Mouse (Mus musculus) kidney, postnatal 4 days (tissue): Measurements from ENCODE around the gene 1700013G24Rik.

Source experiments
- DNase-seq, 2 experiments: peaks; one replicate each; pipeline ENCODE4 v3.0.0; 2021; ENCODE audit warnings: mixed read lengths in 2 of 2

The 1700013G24Rik gene

GRCm38 (mm10) chr4:137477611-137478010, 24.5 kb downstream of the 1700013G24Rik start:
- DNase-seq: no peak

DNA sequence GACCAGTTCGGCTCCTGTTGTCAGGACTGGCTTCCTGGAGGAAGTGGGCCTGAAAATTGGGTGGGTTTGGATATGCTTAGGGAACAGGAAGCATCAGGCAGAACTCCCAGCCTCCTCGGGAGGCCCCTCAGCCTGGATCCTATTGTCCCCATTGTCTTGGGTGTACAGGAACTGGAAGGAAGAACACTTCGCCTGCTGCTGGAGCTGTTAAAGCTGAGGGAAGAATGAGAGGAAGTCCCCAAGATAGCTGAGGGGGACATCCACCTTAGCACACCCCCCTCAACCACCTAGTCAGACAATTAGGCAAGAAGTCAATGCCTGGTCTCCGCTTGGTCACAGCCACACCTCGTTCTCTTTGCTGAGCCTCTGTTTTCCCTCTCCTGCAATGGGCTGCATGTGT, 25.2 kb downstream of the 1700013G24Rik start:
- DNase-seq: peak in 1 of 2 experiments; percentile 45

DNA sequence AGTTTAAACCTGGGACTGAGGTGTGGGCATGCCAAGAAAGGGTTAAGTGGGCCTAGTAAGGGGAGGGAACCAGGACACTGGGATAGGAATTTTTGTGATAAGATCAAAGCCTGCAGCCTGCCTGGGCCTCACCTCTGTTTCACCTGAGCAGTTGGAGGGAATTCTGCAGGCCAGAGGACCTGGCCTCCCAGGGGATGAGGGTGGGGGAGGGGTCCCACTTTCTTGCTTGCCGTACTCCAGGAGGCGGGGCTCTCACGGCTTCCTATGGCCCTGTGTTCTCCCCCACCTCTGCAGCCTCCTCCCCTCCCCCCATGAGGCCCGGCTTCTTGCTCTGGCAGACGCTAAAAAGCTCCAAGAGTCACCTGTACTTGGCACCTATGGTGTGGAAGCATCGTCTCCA, 26.7 kb downstream of the 1700013G24Rik start:
- peak; percentile 84 to 92 for DNase-seq

- peak; percentile 71 to 84 for DNase-seq
Measured at GRCm38 (mm10) chr4:137480191-137480992, 27.3 kb downstream of the 1700013G24Rik start.

DNA sequence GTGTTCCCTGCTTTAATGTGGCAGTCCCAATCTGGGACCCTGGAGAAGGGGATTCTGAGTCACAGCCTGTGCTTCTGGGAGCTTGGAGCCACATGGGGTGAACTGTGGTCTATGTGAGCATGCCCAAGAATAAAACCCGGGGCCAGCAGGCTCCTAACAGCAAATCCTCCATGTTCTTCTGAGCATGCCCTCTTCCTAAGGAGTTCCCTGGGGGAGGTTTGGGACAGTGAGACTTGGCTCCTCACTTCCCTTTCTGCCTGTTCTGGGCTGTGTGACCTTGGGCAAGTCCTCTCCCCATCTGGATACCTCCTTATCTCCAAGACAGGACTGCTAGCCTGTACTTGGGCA, 27.9 kb downstream of the 1700013G24Rik start:
- no peak for DNase-seq

GRCm38 (mm10) chr4:137481381-137482030, 28.4 kb downstream of the 1700013G24Rik start:
- peak in 1 of 2 experiments; percentile 43 for DNase-seq

DNA sequence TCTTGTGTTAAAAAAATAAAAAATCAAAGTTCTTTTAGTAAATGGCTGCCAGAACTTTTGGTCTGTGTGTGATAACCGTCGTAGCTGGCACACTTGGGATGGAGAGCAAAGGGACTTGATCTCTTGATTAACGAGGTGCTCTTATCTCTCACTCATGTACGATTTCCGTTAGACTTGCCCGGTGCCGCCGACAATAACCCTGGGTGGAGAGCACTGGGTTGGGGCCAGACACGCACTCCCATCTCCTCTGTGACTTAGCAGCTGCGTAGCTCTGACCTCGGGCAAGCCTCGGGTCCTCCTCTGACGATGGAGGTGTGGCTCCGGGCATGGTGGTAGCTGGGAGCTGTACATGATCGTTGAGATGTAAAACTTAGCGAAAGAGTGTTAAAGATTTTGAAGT, 30.8 kb downstream of the 1700013G24Rik start:
- peak; percentile 35 to 58 for DNase-seq

DNA sequence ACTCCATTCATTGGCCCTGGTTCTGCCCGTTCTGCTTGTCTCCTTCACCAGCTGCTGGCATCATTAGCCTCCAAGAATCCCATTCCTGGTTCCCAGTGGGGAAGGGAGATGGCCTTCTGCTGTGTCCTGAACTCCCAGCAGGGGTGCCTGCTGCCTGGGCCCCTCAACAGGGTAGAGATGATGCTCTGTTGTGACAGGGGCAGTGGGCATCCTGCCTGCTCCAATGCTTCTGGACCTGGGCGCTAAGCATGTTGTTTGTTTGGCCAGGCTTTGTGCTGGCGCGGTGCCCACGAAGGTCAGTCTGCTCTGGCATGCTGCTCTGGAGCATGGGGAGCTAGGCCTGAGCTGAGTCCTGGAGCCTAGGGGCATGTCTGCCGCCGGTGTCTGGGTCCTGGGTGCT, 31.5 kb downstream of the 1700013G24Rik start:
- peak; percentile 80 to 87 for DNase-seq

DNA sequence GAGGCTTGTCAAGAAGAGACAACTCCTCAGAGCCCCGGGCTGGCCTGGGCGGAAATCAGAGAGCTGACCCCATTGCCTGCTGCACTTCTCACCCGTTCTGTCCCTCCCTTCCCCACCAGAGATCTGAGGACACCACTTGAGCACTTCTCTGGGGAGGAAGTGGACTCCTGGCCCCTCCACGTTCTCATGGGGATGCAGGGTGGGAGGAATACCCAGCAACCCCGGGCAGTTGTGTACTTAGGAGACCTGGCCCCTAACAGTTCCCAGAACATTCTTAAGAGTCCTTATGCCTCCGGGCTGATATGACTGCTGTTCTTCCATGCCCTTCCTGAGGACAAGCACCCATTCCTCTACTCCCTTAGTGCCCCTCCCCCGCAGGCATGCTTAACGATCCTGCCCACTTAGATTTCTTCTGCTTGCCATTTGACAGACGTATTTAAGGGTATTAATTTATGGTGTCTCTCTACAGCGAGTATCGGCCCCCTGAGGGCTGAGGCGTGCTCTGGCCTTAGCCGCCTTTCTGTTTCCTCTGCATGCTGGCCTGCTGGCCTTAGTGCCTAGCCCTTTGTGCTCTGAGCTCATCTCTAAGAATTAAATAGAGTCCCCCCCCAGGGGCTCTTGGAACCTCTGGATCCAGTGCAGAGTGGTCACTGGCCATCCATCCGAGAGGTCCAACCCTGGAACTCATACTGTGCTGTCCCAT, 32.3 kb downstream of the 1700013G24Rik start:
- DNase-seq: peak; percentile 57 to 72

GRCm38 (mm10) chr4:137486081-137487014, 33.3 kb downstream of the 1700013G24Rik start:
- peak; percentile 64 to 73 for DNase-seq

DNA sequence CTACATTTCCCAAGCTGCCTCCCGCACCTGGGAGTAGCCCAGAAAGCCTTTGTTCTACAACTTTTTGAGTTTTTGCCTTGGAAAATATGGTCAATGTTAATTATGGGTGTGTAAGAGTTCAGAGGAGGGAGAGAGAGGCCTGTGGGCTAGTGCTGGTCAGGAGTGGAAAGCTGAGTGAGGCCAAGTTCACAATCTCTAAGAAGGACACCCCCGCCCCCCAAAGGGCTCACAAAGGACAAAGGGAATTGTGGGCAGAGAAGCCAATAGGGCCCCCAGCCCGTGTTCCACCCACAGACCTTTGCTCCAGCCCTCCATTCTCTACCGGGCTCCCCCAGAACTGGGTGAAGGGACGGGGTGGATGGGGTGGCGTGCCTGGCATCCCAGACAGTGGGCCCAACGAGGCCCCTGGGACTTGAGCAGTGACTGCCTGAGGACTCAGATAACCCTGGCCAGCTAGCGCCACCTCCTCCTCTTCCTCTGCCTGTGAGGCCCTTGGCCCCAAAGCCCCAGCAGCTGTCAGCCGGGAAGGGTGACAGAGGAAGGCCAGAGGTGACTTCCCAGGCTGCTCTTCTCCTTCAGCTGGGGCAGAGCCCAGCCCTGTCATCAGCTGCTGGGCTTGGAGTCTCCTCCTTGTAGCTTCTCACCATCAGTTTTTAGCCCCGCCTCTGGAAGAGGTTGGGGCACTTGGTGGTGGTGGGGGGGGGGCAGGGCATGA, 34.4 kb downstream of the 1700013G24Rik start:
- DNase-seq: peak; percentile 82 to 87

- peak in 1 of 2 experiments; percentile 52 for DNase-seq
Measured at GRCm38 (mm10) chr4:137488038-137488437, 35.0 kb downstream of the 1700013G24Rik start.

- DNase-seq: peak; percentile 77 to 87
Measured at GRCm38 (mm10) chr4:137488571-137489303, 35.7 kb downstream of the 1700013G24Rik start.

DNA sequence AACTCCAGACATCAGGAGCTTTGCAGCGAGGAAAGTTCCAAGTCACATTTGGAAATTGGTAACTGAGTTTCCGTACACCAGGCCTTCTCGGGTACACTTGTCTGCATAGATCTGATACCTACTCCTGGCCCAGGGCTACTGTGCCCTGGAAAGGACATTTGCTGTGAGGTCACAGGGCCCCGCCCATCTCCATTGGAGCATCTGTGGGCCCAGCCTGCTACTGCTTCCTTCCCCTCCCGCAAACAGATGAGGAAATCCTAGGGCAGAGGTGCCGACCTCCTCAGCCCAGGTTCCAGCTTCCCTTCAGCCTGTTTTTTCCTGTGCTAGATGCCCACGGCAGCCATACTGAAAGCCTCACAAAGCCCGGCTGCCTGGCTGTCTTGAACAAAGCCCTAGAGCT, 36.9 kb downstream of the 1700013G24Rik start:
- peak; percentile 57 to 70 for DNase-seq

- peak in 1 of 2 experiments; percentile 42 for DNase-seq
Measured at GRCm38 (mm10) chr4:137492563-137492962, 39.5 kb downstream of the 1700013G24Rik start.

DNA sequence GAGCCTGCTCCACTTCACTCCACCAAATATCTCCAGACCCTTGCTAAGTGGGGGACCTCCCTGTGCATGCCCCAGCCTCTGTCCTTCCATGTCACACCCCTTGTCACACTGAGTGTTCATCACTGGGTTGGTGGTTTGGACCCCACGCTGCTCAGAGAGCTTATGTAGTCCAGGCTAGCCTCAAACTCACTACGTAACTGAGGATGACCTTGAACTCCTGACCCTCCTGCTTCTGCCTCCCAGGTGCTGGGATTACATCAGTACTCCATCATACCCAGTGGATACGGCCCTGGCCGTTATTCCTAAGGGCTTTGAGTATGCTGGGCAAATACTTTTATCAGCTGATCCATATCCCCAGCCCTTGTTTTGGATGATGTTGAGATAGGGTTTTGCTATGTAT, 40.1 kb downstream of the 1700013G24Rik start:
- DNase-seq: no peak

GRCm38 (mm10) chr4:137494751-137495500, 41.8 kb downstream of the 1700013G24Rik start:
- DNase-seq: peak; percentile 69 to 83

DNA sequence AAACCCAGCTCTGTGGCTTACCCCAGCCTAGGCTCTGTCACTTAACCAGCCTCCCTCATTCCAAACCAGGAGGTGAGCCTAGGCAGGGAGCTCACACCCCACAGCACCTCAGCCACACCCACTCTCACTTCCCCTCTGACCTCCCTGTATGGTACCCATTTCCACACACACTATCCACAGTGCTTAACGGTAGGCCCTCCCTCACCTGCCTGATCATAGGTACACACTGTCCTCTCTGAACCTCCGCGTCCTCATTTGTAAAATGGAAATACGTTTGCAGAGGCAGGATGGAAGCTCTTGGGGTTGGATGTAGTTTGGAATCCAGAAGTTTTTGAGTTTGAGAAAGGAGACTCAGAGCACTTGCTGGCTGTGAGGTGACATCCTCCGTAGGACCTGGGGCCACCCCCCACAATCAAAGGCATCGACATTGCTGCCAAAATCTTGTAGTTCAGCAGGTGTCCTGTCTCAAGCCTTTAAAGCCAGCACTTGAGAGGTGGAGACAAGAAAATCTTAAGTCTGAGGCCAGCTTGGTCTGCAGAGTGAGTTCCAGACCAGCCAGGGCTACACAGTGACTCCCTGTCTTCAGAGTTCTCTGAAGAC, 42.5 kb downstream of the 1700013G24Rik start:
- peak in 1 of 2 experiments; percentile 25 for DNase-seq

DNA sequence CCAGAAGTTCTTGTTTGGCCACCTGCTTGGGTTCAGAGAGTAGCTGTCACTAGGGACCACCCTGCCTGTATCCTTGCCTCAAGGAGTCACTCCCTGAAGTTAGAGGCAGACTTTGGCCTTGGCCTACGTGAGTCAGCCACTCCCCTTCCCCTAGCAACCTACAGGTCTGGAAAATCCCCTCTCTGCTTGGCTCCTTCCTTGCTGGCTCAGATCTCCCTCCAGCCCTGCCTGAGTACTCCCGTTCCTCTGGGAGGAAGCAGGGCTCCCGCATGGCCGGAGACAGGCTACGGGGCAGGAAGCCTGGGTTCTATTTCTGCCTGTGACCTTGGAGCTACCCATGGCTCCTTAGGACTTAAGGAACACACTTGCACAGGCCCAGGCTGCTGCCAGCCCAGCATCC, 44.3 kb downstream of the 1700013G24Rik start:
- peak; percentile 61 to 76 for DNase-seq
